In the genomic region with DNA sequence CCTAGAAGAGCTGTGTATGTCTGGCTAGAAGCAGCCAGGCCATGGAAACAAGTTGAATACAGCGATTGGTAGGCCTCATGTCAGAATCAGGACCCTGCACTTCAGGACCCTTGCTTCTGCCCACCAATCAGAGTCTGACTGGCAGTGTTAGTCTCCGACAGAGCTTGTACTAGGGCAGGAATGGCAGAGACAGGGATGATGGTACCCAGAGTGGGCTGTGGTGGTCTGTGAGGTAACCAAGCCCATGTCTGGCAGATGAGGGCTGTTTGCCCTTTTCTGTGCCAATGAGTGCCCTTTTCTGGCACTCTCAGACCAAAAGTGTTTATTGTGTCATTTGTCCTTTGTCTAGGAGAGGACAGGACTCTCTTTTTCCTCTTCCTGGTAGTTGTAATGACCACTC, we compare ENCODE assay signal across 1 mouse cellular context. TPM values are rescaled to one million over a fixed set of nuclear protein-coding genes. Genes with fewer than 3 reads are reported as not detected.
"Had no signal": no experiment of that assay in that cellular context is flagged by ENCODE, and none has a peak within 500 bp of the region (broad histone marks: within the 10 kb centered on the region; RNA-seq: fewer than 3 reads in every experiment).

No protein-coding gene starts in this region.

RNA-seq across cellular contexts. Expression of gene Smo, which starts 25.1 kb away (rescaled TPM):
- polyA plus RNA-seq: inflammation-experienced regulatory T-cells, adult 6 months had no signal
